Mouse (Mus musculus) liver, adult 2 months (tissue): ENCODE results near the gene Fam168a. TPM values are rescaled to one million over a fixed set of nuclear protein-coding genes. Genes with fewer than 3 reads are reported as not detected.

ENCODE experiments used
- DNase-seq: peaks from one replicate; pipeline ENCODE4 v3.0.0-alpha.2; 2011; ENCODE audit warnings: low read depth, low spot score; ENCODE audit errors: extremely low read depth
- H3K27ac ChIP-seq: fragments of 200-500 bp; replicated peaks from 2 replicates; pipeline ENCODE4 v1.5.1; 2012; ENCODE audit warnings: low read depth, mild to moderate bottlenecking, control low read depth, inconsistent platforms, low read length; ENCODE audit not compliant: insufficient read depth
- H3K27me3 ChIP-seq: fragments of 200-500 bp; 2 replicates; pipeline ENCODE4 v1.6.1; 2012; ENCODE audit warnings: mild to moderate bottlenecking, moderate library complexity, low read length, inconsistent platforms; ENCODE audit not compliant: control insufficient read depth, insufficient read depth
- H3K36me3 ChIP-seq: fragments of 200-500 bp; 2 replicates; pipeline ENCODE4 v1.6.1; 2012; ENCODE audit warnings: low read length, inconsistent platforms; ENCODE audit not compliant: control insufficient read depth, insufficient read depth
- H3K4me1 ChIP-seq: fragments of 200-500 bp; 2 replicates; pipeline ENCODE4 v1.6.1; 2011; ENCODE audit warnings: low read length; ENCODE audit not compliant: control insufficient read depth, insufficient read depth
- H3K4me3 ChIP-seq: fragments of 200-500 bp; 2 replicates; pipeline ENCODE4 v1.5.1; 2011; ENCODE audit warnings: low read depth, mild to moderate bottlenecking, control low read depth, low read length, moderate library complexity; ENCODE audit not compliant: insufficient read depth
- H3K79me2 ChIP-seq: fragments of 200-500 bp; 2 replicates; pipeline ENCODE4 v1.6.1; 2012; ENCODE audit warnings: inconsistent platforms, mild to moderate bottlenecking, low read length, moderate library complexity; ENCODE audit not compliant: control insufficient read depth, insufficient read depth
- H3K9ac ChIP-seq: fragments of 200-500 bp; 2 replicates; pipeline ENCODE4 v1.6.1; 2012; ENCODE audit warnings: low read depth, mild to moderate bottlenecking, control low read depth, inconsistent platforms, low read length
- CTCF ChIP-seq: fragments of 200-500 bp; IDR thresholded peaks from 2 replicates; pipeline ENCODE4 v1.5.1; 2011; ENCODE audit warnings: low read depth, low read length, control low read depth
- POLR2A ChIP-seq: fragments of 200-500 bp; IDR thresholded peaks from 2 replicates; pipeline ENCODE4 v1.6.1; 2011; ENCODE audit warnings: low read length, control low read depth; ENCODE audit not compliant: insufficient read depth; ENCODE audit errors: extremely low read depth
- WGBS: fragments of 180-500 bp; shearing (Covaris S2); methylation state at CpG from one replicate; pipeline ENCODE4 v1.1.7; 2018; 5-methylcytosine and 5-hydroxymethylcytosine counted together
- polyA plus RNA-seq: library from polyadenylated mRNA; depleted of rRNA; stranded (reverse); fragments of >200 nt; gene quantifications from 2 replicates; pipeline ENCODE4 v1.2.3, GENCODE M21; 2012
- total RNA-seq: library from RNA; depleted of rRNA; stranded (reverse); fragments of >200 nt; gene quantifications from 2 replicates; pipeline ENCODE4 v1.2.3, GENCODE M21; 2014

Gene Fam168a
- total and polyA plus RNA-seq, 2 experiments = 7.4 to 32.0 TPM

DNA sequence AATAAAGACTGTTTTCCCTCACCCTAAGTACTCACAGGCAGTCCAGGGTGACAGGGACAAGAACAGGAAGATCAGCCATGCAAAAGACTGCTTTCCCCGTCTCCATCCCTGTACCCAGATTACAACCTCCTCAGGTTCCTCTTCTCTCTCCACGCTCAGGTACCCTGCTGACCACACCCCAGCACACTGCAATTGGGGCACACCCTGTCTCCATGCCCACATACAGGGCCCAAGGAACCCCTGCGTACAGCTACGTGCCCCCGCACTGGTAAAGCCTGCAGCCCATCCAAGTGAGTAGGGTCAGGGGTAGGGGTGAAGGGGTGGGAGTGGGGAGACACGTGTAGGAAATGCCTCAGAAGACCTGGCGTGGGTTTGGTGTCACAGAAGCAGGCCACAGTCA, 128.7 kb downstream of the Fam168a start:
- H3K4me3 ChIP-seq = no peak overlapping the region
- 97% methylated on average over 7 of the region's 7 CpGs for WGBS
- no peaks in the 10 kb centered on the region for H3K79me2 ChIP-seq
- peaks cover 10% of the 10 kb centered on the region for H3K36me3 ChIP-seq
- no peak for DNase-seq
- no peak for TF ChIP-seq POLR2A
- no peak for TF ChIP-seq CTCF
- no peaks in the 10 kb centered on the region for H3K27me3 ChIP-seq
- no peak overlapping the region for H3K9ac ChIP-seq
- no peaks in the 10 kb centered on the region for H3K4me1 ChIP-seq
- H3K27ac ChIP-seq = no peak overlapping the region

DNA sequence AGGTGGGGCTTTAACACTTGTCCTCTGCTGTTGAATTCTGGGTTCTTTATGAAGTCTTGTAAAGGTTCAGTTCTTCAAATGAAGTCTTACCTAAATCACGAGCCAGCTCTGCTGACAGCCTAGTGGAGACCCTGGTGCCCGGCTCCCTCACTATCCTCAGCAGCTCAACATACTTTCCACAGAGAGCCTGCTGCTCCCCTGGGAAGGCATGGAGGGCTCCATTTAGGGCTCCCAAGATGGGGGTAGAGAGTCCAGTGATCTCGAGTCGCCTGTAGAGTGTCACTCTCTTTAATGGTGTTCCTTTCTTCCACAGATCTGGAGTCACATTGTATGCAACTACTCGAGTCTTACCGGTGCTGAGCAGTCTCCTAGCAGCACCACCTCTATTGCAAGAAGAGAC, 129.3 kb downstream of the Fam168a start:
- Histone ChIP-seq H3K79me2 (no peaks in the 10 kb centered on the region), H3K4me1 (no peaks in the 10 kb centered on the region), H3K36me3 (peaks cover 10% of the 10 kb centered on the region), H3K4me3 (no peak overlapping the region), H3K27ac (no peak overlapping the region), H3K9ac (no peak overlapping the region), H3K27me3 (no peaks in the 10 kb centered on the region)
- WGBS = 92% methylated on average over 6 of the region's 6 CpGs
- DNase-seq = no peak
- TF ChIP-seq CTCF = no peak
- TF ChIP-seq POLR2A = no peak

DNA sequence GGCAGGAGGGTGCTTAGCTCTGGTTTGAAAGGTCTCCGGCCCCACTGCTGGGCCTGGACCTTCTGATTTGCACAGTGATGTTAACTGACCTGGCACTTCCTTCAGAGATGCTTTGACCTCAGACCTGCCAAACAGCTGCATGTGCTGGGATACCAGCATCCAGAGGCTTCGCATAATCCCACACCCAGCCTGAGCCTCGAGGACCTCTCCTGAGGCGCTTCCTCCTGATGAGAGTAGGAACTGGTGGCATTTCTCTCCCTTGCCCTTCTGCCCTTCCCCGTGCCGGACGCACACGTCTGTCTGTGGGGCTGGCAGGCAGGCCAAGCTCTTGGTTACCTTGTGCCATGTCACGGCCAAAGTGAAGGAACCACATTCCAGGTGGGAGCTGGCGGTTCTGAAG, 130.2 kb downstream of the Fam168a start:
- 92% methylated on average over 10 of the region's 10 CpGs for WGBS
- TF ChIP-seq CTCF = no peak
- TF ChIP-seq POLR2A = no peak
- Histone ChIP-seq H3K27me3 (no peaks in the 10 kb centered on the region), H3K9ac (no peak overlapping the region), H3K27ac (no peak overlapping the region), H3K4me3 (no peak overlapping the region), H3K4me1 (no peaks in the 10 kb centered on the region), H3K79me2 (no peaks in the 10 kb centered on the region), H3K36me3 (peaks cover 10% of the 10 kb centered on the region)
- no peak for DNase-seq

DNA sequence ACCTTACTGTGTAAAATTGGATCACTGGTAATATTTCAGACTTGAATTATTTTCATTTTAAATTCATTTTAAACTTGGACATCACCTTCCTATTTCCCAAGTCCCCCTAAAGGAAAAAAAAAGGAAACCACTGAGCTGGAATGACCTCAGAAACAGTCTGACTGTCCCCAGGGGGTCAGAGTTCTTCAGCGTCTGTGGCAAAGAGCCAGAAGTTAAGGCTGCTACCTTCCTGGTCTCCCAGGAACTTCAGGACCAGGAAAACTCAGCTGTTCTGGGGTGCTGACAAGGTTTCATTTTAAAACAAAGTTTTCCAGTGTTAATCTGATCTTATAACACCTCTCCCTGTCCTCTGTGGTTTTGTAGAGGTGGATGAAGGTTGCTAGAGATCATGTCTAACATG, 131.3 kb downstream of the Fam168a start:
- WGBS = 26% methylated on average over 1 of the region's 1 CpGs
- H3K4me3 ChIP-seq = no peak overlapping the region
- no peaks in the 10 kb centered on the region for H3K4me1 ChIP-seq
- no peak for DNase-seq
- H3K9ac ChIP-seq = no peak overlapping the region
- TF ChIP-seq POLR2A = no peak
- TF ChIP-seq CTCF = no peak
- no peaks in the 10 kb centered on the region for H3K79me2 ChIP-seq
- peaks cover 10% of the 10 kb centered on the region for H3K36me3 ChIP-seq
- H3K27ac ChIP-seq = no peak overlapping the region
- H3K27me3 ChIP-seq = no peaks in the 10 kb centered on the region

DNA sequence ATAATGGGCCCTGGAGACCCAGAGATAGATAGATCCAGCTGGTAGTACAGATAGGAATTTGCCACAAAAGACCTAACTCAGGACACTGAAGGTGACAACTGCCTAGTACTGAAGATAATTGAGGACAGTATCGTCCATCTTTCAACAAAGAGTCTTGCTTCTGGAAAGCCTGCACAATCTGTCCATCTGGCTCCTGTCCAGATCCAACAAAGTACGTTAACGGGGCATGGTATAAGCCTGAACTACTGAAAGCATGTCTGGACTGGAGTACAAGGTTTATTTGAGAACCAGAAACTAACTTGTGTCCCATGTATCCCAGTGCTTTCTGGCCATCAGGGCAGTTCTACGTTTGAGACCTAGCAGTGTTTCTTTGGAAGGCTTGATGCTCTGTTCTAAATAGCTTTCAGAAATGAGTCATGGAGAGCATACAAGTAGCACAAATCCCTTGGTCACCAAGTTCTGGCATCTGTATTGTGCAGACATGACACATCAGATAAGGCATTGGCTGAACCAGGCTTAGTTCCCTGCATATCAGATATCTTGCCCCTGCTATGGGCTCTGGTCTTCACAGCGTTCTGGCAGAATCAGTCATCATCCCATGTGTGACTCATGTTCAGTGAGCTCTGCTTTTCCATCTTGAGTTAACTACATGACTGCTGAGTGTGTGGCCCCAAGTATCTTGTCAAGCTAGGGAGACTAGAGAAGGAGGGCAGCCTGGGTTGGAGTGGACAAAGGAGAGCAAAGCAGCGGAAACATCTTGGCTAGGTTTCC, 133.4 kb downstream of the Fam168a start:
- no peak for DNase-seq
- Histone ChIP-seq H3K4me1 (no peaks in the 10 kb centered on the region), H3K36me3 (peaks cover 7% of the 10 kb centered on the region), H3K27me3 (no peaks in the 10 kb centered on the region), H3K27ac (no peak overlapping the region), H3K79me2 (no peaks in the 10 kb centered on the region), H3K9ac (no peak overlapping the region), H3K4me3 (no peak overlapping the region)
- 45% methylated on average over 6 of the region's 6 CpGs for WGBS
- TF ChIP-seq CTCF (no peak), POLR2A (no peak)

DNA sequence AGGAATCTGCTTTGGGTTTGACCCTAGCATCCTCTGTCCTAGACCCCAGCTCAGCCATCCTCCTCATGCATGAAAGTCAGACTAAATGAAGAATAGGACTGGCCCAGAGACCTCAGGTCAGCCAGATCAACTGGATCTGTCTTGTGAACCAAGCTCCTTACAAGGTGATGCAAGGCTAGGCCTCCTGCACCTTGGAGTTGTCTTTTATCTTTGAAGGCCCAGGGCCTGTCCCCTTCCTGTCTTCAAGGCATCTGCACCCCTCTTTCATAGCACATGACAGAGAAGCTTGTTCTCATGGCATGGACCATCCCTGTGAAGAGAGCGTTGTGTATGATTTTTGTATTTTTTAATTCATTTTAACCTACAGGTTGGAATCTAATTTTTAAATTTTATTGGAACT, 134.5 kb downstream of the Fam168a start:
- Histone ChIP-seq H3K27ac (no peak overlapping the region), H3K36me3 (peaks cover 5% of the 10 kb centered on the region; the same call in 1 of the 2 replicates), H3K27me3 (no peaks in the 10 kb centered on the region), H3K79me2 (no peaks in the 10 kb centered on the region), H3K4me3 (no peak overlapping the region), H3K4me1 (no peaks in the 10 kb centered on the region), H3K9ac (no peak overlapping the region)
- TF ChIP-seq POLR2A (no peak), CTCF (no peak)
- no peak for DNase-seq
- 98% methylated on average over 1 of the region's 1 CpGs for WGBS
